Mouse (Mus musculus) MEL (cell line): ENCODE measurements around the gene Kcnb1. TPM values are rescaled to one million over a fixed set of nuclear protein-coding genes. Genes with fewer than 3 reads are reported as not detected.

Experiments used
- DNase-seq: peaks from one replicate; pipeline ENCODE4 v3.0.0; 2011; ENCODE audit warnings: low read depth, low spot score
- H3K27ac ChIP-seq: 2 replicates; pipeline ENCODE4 v1.5.1; 2012; ENCODE audit warnings: low read depth, mild to moderate bottlenecking, control low read depth, low read length, moderate library complexity; ENCODE audit not compliant: control insufficient read depth
- H3K27me3 ChIP-seq, 2 experiments: fragments of 150-350 bp in 1 of 2; sonication (generic) in 1 of 2; 2 replicates each; pipeline ENCODE4 v1.6.1; 2012; ENCODE audit warnings: low read length in 2 of 2, mild to moderate bottlenecking in 2 of 2, improper control_type of control experiment in 1 of 2, moderate library complexity in 1 of 2; ENCODE audit not compliant: insufficient read depth in 2 of 2, control insufficient read depth in 1 of 2
- H3K36me3 ChIP-seq, 2 experiments: 2 replicates each; pipeline ENCODE4 v1.6.1; 2012 to 2014; ENCODE audit warnings: low read length in 2 of 2, improper control_type of control experiment in 1 of 2, inconsistent platforms in 1 of 2, mild to moderate bottlenecking in 1 of 2; ENCODE audit not compliant: insufficient read depth in 2 of 2, control insufficient read depth in 1 of 2
- H3K4me1 ChIP-seq, 2 experiments: fragments of 150-350 bp in 1 of 2; sonication (generic) in 1 of 2; 2 replicates each; pipeline ENCODE4 v1.6.1; 2012; ENCODE audit warnings: low read length in 2 of 2, improper control_type of control experiment in 1 of 2, mild to moderate bottlenecking in 1 of 2; ENCODE audit not compliant: insufficient read depth in 2 of 2, control insufficient read depth in 1 of 2
- H3K4me3 ChIP-seq, 2 experiments: fragments of 150-350 bp in 1 of 2; sonication (generic) in 1 of 2; 2 replicates each; pipeline ENCODE4 v1.5.1; 2012; ENCODE audit warnings: low read depth in 2 of 2, low read length in 2 of 2, mild to moderate bottlenecking in 2 of 2, moderate library complexity in 2 of 2, control low read depth in 1 of 2, improper control_type of control experiment in 1 of 2; ENCODE audit not compliant: control insufficient read depth in 1 of 2, insufficient read depth in 1 of 2
- H3K79me2 ChIP-seq: 2 replicates; pipeline ENCODE4 v1.6.1; 2012; ENCODE audit warnings: mild to moderate bottlenecking, low read length, moderate library complexity; ENCODE audit not compliant: control insufficient read depth, poor library complexity, insufficient read depth
- H3K9ac ChIP-seq: 2 replicates; pipeline ENCODE4 v1.6.1; 2012; ENCODE audit warnings: low read depth, mild to moderate bottlenecking, control low read depth, low read length, moderate library complexity; ENCODE audit not compliant: control insufficient read depth, poor library complexity, severe bottlenecking
- H3K9me3 ChIP-seq: fragments of 150-350 bp; sonication (generic); replicated peaks from 2 replicates; pipeline ENCODE4 v1.6.1; 2012; ENCODE audit warnings: mild to moderate bottlenecking, low read length, improper control_type of control experiment, moderate library complexity; ENCODE audit not compliant: insufficient read depth
- BHLHE40 ChIP-seq: IDR thresholded peaks from 2 replicates; pipeline ENCODE4 v1.6.1; 2012; ENCODE audit warnings: low read depth, mild to moderate bottlenecking, inconsistent platforms, low read length, improper control_type of control experiment, borderline replicate concordance
- CHD2 ChIP-seq: IDR thresholded peaks from 2 replicates; pipeline ENCODE4 v1.6.1; 2011; ENCODE audit warnings: low read length, improper control_type of control experiment
- CTCF ChIP-seq, 3 experiments: IDR thresholded peaks in 2 of 3; conservative IDR thresholded peaks in 1 of 3; 2 replicates each; pipeline ENCODE4 v1.5.1; 2011 to 2012; ENCODE audit warnings: low read length in 3 of 3, low read depth in 2 of 3, mild to moderate bottlenecking in 2 of 3, improper control_type of control experiment in 1 of 3, inconsistent platforms in 1 of 3, mixed read lengths in 1 of 3, moderate library complexity in 1 of 3; ENCODE audit not compliant: control insufficient read depth in 1 of 3, insufficient read depth in 1 of 3, poor library complexity in 1 of 3, severe bottlenecking in 1 of 3
- E2F4 ChIP-seq: IDR thresholded peaks from 2 replicates; pipeline ENCODE4 v1.6.1; 2011; ENCODE audit warnings: low read depth, low read length, improper control_type of control experiment, borderline replicate concordance
- EP300 ChIP-seq, 2 experiments: IDR thresholded peaks; 2 replicates each; pipeline ENCODE4 v1.6.1; 2011; ENCODE audit warnings: improper control_type of control experiment in 2 of 2, low read length in 2 of 2, low read depth in 1 of 2, mild to moderate bottlenecking in 1 of 2
- ETS1 ChIP-seq: IDR thresholded peaks from 2 replicates; pipeline ENCODE4 v1.6.1; 2012; ENCODE audit warnings: low read depth, mild to moderate bottlenecking, inconsistent platforms, low read length, improper control_type of control experiment, moderate library complexity
- GATA1 ChIP-seq: IDR thresholded peaks from 2 replicates; pipeline ENCODE4 v1.6.1; 2011; ENCODE audit warnings: low read depth, low read length, improper control_type of control experiment
- JUND ChIP-seq: IDR thresholded peaks from 2 replicates; pipeline ENCODE4 v1.6.1; 2011; ENCODE audit warnings: low read depth, mild to moderate bottlenecking, improper control_type of control experiment, low read length
- KAT2A ChIP-seq: conservative IDR thresholded peaks from 2 replicates; pipeline ENCODE4 v1.6.1; 2012; ENCODE audit warnings: low read depth, low read length, improper control_type of control experiment, inconsistent platforms
- MAFK ChIP-seq: IDR thresholded peaks from 2 replicates; pipeline ENCODE4 v1.6.1; 2011; ENCODE audit warnings: low read depth, mild to moderate bottlenecking, low read length, improper control_type of control experiment, borderline replicate concordance
- MAX ChIP-seq: IDR thresholded peaks from 2 replicates; pipeline ENCODE4 v1.6.1; 2011; ENCODE audit warnings: low read length, improper control_type of control experiment
- MEF2A ChIP-seq: IDR thresholded peaks from 2 replicates; pipeline ENCODE4 v1.6.1; 2014; ENCODE audit warnings: low read depth, mild to moderate bottlenecking, inconsistent platforms, low read length, improper control_type of control experiment; ENCODE audit not compliant: poor library complexity, insufficient replicate concordance, severe bottlenecking; ENCODE audit errors: extremely low read depth
- MXI1 ChIP-seq: IDR thresholded peaks from 2 replicates; pipeline ENCODE4 v1.6.1; 2011; ENCODE audit warnings: mild to moderate bottlenecking, low read depth, low read length, improper control_type of control experiment
- MYB ChIP-seq: IDR thresholded peaks from 2 replicates; pipeline ENCODE4 v1.6.1; 2011; ENCODE audit warnings: mild to moderate bottlenecking, low read depth, low read length, improper control_type of control experiment
- NRF1 ChIP-seq: IDR thresholded peaks from 2 replicates; pipeline ENCODE4 v1.6.1; 2014; ENCODE audit warnings: low read depth, mild to moderate bottlenecking, inconsistent platforms, low read length, improper control_type of control experiment, moderate library complexity; ENCODE audit not compliant: poor library complexity, insufficient read depth, severe bottlenecking
- POLR2AphosphoS2 ChIP-seq: IDR thresholded peaks from 2 replicates; pipeline ENCODE4 v1.6.1; 2011; ENCODE audit warnings: low read length, improper control_type of control experiment
- POLR2AphosphoS5 ChIP-seq: IDR thresholded peaks from 2 replicates; pipeline ENCODE4 v1.6.1; 2012; ENCODE audit warnings: low read depth, borderline replicate concordance, mild to moderate bottlenecking, inconsistent platforms, low read length, moderate library complexity, mixed read lengths
- RCOR1 ChIP-seq: IDR thresholded peaks from 2 replicates; pipeline ENCODE4 v1.6.1; 2012; ENCODE audit warnings: low read depth, mild to moderate bottlenecking, inconsistent platforms, low read length, improper control_type of control experiment
- SIN3A ChIP-seq: IDR thresholded peaks from 2 replicates; pipeline ENCODE4 v1.6.1; 2012; ENCODE audit warnings: low read length, improper control_type of control experiment, inconsistent platforms
- TBP ChIP-seq: IDR thresholded peaks from 2 replicates; pipeline ENCODE4 v1.8.0; 2011; ENCODE audit warnings: low read depth, low read length, improper control_type of control experiment
- TCF12 ChIP-seq: IDR thresholded peaks from 2 replicates; pipeline ENCODE4 v1.6.1; 2014; ENCODE audit warnings: low read depth, mild to moderate bottlenecking, inconsistent platforms, low read length, improper control_type of control experiment, moderate library complexity
- UBTF ChIP-seq: IDR thresholded peaks from 2 replicates; pipeline ENCODE4 v1.6.1; 2012; ENCODE audit warnings: low read depth, mild to moderate bottlenecking, inconsistent platforms, low read length, improper control_type of control experiment, moderate library complexity, borderline replicate concordance; ENCODE audit not compliant: insufficient read depth
- USF1 ChIP-seq: IDR thresholded peaks from 2 replicates; pipeline ENCODE4 v1.6.1; 2014; ENCODE audit warnings: low read depth, mild to moderate bottlenecking, inconsistent platforms, low read length, improper control_type of control experiment, moderate library complexity
- USF2 ChIP-seq, 2 experiments: IDR thresholded peaks; 2 replicates each; pipeline ENCODE4 v1.6.1; 2011 to 2012; ENCODE audit warnings: improper control_type of control experiment in 2 of 2, low read length in 2 of 2, borderline replicate concordance in 1 of 2, inconsistent platforms in 1 of 2, low read depth in 1 of 2, mild to moderate bottlenecking in 1 of 2; ENCODE audit not compliant: insufficient read depth in 1 of 2
- ZC3H11A ChIP-seq: IDR thresholded peaks from 2 replicates; pipeline ENCODE4 v1.6.1; 2012; ENCODE audit warnings: low read depth, mild to moderate bottlenecking, inconsistent platforms, low read length, improper control_type of control experiment
- ZKSCAN1 ChIP-seq: IDR thresholded peaks from 2 replicates; pipeline ENCODE4 v1.6.1; 2012; ENCODE audit warnings: low read depth, mild to moderate bottlenecking, inconsistent platforms, low read length, improper control_type of control experiment, moderate library complexity
- ZMIZ1 ChIP-seq: IDR thresholded peaks from 2 replicates; pipeline ENCODE4 v1.6.1; 2012; ENCODE audit warnings: low read depth, mild to moderate bottlenecking, inconsistent platforms, low read length, improper control_type of control experiment, moderate library complexity
- ZNF384 ChIP-seq: IDR thresholded peaks from 2 replicates; pipeline ENCODE4 v1.6.1; 2012; ENCODE audit warnings: low read depth, mild to moderate bottlenecking, inconsistent platforms, low read length, improper control_type of control experiment
- polyA plus RNA-seq, 2 experiments: library from polyadenylated mRNA; stranded (reverse) in 1 of 2; unstranded in 1 of 2; fragments of >175 nt in 1 of 2; fragments of >200 nt in 1 of 2; gene quantifications; 2 replicates each; pipeline versions ENCODE4 v1.2.1 to v1.2.4; 2012; ENCODE audit warnings: low replicate concordance in 2 of 2, low read depth in 1 of 2; ENCODE audit not compliant: insufficient read length in 2 of 2, insufficient read depth in 1 of 2, missing spikeins in 1 of 2
- total RNA-seq: library from RNA; depleted of rRNA; stranded (reverse); fragments of 300-350 nt; gene quantifications from 2 replicates; pipeline ENCODE4 v1.2.3, GENCODE M21; 2012

The Kcnb1 gene
- total and polyA plus RNA-seq, 3 experiments = 0.39 to 3.6 TPM; not detected in 1

- Histone ChIP-seq H3K9me3 (no peaks in the 10 kb centered on the region), H3K4me3 (peak overlapping the region in 1 of 2 experiments; percentile 20; a peak in 2 of 4 replicates), H3K4me1 (peaks cover 10 to 17% of the 10 kb centered on the region in 2 experiments), H3K79me2 (peaks cover 26% of the 10 kb centered on the region), H3K9ac (peak overlapping the region; percentile 23; the same call in 1 of the 2 replicates), H3K27ac (peak overlapping the region; percentile 67), H3K36me3 (peaks cover 13 to 18% of the 10 kb centered on the region in 2 experiments), H3K27me3 (no peaks in the 10 kb centered on the region)
- peak; percentile 79 for DNase-seq
- peak; percentile 51; the same call in 1 of the 2 replicates for TF ChIP-seq MAX
- TF ChIP-seq RCOR1 = no peak
- TF ChIP-seq MXI1 = no peak
- TF ChIP-seq POLR2AphosphoS5 = no peak
- TF ChIP-seq JUND = no peak
- TF ChIP-seq ZNF384 = no peak
- no peak for TF ChIP-seq MEF2A
- TF ChIP-seq UBTF = no peak
- TF ChIP-seq CHD2 = no peak
- TF ChIP-seq CTCF (IDR thresholded peaks at IDR 0.05 in 2 of 3, conservative IDR thresholded peaks at IDR 0.05 in 1 of 3; ENCODE audit: control insufficient read depth in 1 of 3, insufficient read depth in 1 of 3, low read depth in 2 of 3, low read length in 3 of 3, poor library complexity in 1 of 3, severe bottlenecking in 1 of 3) = no peak
- TF ChIP-seq POLR2AphosphoS2 = no peak
- TF ChIP-seq SIN3A = peak; percentile 19; the same call in 1 of the 2 replicates
- TF ChIP-seq ETS1 = no peak; the same call in 1 of the 2 replicates
- peak; percentile 37 to 59; a peak in 3 of 4 replicates for TF ChIP-seq EP300 (IDR thresholded peaks at IDR 0.05; ENCODE audit: low read depth in 1 of 2, low read length in 2 of 2)
- no peak for TF ChIP-seq KAT2A
- TF ChIP-seq E2F4 = no peak
- no peak for TF ChIP-seq TBP
- TF ChIP-seq USF2 (IDR thresholded peaks at IDR 0.05; ENCODE audit: borderline replicate concordance in 1 of 2, insufficient read depth in 1 of 2, low read depth in 1 of 2, low read length in 2 of 2) = no peak
- no peak for TF ChIP-seq ZMIZ1
- no peak for TF ChIP-seq MAFK
- no peak for TF ChIP-seq NRF1
- TF ChIP-seq ZKSCAN1 = no peak
- TF ChIP-seq USF1 = peak; percentile 72
- no peak for TF ChIP-seq ZC3H11A
- TF ChIP-seq MYB = no peak
- no peak for TF ChIP-seq BHLHE40
- TF ChIP-seq GATA1 = peak; percentile 50
- peak; percentile 64 for TF ChIP-seq TCF12
These were observed 136.7 kb downstream of the Kcnb1 start for GRCm38 (mm10) chr2:167053127-167053844.
